Mouse (Mus musculus) thymus, postnatal 4 days (tissue): ENCODE results near the gene Arhgef18.

ENCODE experiments used
- DNase-seq: peaks from one replicate; pipeline ENCODE4 v3.0.0; 2021

Gene Arhgef18

GRCm38 (mm10) chr8:3392771-3393710 lies at the start of gene Arhgef18:
TSS of gene Arhgef18 (plus strand) at chr8:3393006.
- peak; percentile 90 for DNase-seq

GRCm38 (mm10) chr8:3345337-3345736 lies 47.5 kb upstream of the Arhgef18 start:
- DNase-seq = no peak

GRCm38 (mm10) chr8:3346691-3347413 lies 46.0 kb upstream of the Arhgef18 start:
- no peak for DNase-seq

- DNase-seq = no peak
Measured at GRCm38 (mm10) chr8:3348142-3348823, 44.5 kb upstream of the Arhgef18 start.

GRCm38 (mm10) chr8:3350747-3351146 lies 42.1 kb upstream of the Arhgef18 start:
- DNase-seq = no peak

- peak; percentile 22 for DNase-seq
Measured at GRCm38 (mm10) chr8:3352715-3353114, 40.1 kb upstream of the Arhgef18 start.

- peak; percentile 82 for DNase-seq
Measured at GRCm38 (mm10) chr8:3353189-3353810, 39.5 kb upstream of the Arhgef18 start, which contains the start of gene A430078G23Rik. TSS of gene A430078G23Rik (plus strand) at chr8:3353415.

GRCm38 (mm10) chr8:3353811-3354442 lies 38.9 kb upstream of the Arhgef18 start:
- peak; percentile 54 for DNase-seq

GRCm38 (mm10) chr8:3354443-3354812 lies 38.4 kb upstream of the Arhgef18 start:
- DNase-seq = peak; percentile 74

- peak; percentile 77 for DNase-seq
Measured at GRCm38 (mm10) chr8:3355586-3355985, 37.2 kb upstream of the Arhgef18 start.

- peak; percentile 94 for DNase-seq
Measured at GRCm38 (mm10) chr8:3358060-3358459, 34.7 kb upstream of the Arhgef18 start.

GRCm38 (mm10) chr8:3367086-3367485 lies 25.7 kb upstream of the Arhgef18 start:
- no peak for DNase-seq

GRCm38 (mm10) chr8:3368091-3368490 lies 24.7 kb upstream of the Arhgef18 start:
- no peak for DNase-seq

GRCm38 (mm10) chr8:3375748-3376147 lies 17.1 kb upstream of the Arhgef18 start:
- DNase-seq = peak; percentile 55

GRCm38 (mm10) chr8:3376641-3377274 lies 16.0 kb upstream of the Arhgef18 start:
- no peak for DNase-seq

GRCm38 (mm10) chr8:3387286-3387685 lies 5.5 kb upstream of the Arhgef18 start:
- peak; percentile 84 for DNase-seq

- DNase-seq = no peak
Measured at GRCm38 (mm10) chr8:3388591-3389338, 4.0 kb upstream of the Arhgef18 start.

GRCm38 (mm10) chr8:3389506-3389905 lies 3.3 kb upstream of the Arhgef18 start:
- DNase-seq = no peak

- DNase-seq = no peak
Measured at GRCm38 (mm10) chr8:3392293-3392692, 513 bp upstream of the Arhgef18 start.

GRCm38 (mm10) chr8:3394600-3394999 lies 1.8 kb downstream of the Arhgef18 start:
- no peak for DNase-seq

- no peak for DNase-seq
Measured at GRCm38 (mm10) chr8:3395246-3395645, 2.4 kb downstream of the Arhgef18 start.
